Mouse (Mus musculus) forebrain, postnatal 0 days (tissue): Measurements from ENCODE around the gene Nek5. TPM values are rescaled to one million over a fixed set of nuclear protein-coding genes. Genes with fewer than 3 reads are reported as not detected.
A peak's percentile ranks its signal among the peaks of the same experiment; 100 is the strongest.

Source experiments
- ATAC-seq: fragments of 200-750 bp; cut with Nextera tagmentation; 2 replicates; pipeline ENCODE4 v1.8.0; 2017; ENCODE audit warnings: mild to moderate bottlenecking, moderate library complexity
- DNase-seq: peaks from one replicate; pipeline ENCODE4 v3.0.0-alpha.2; 2015
- H3K27ac ChIP-seq: fragments of 300-500 bp; sonication (generic); 2 replicates; pipeline ENCODE4 v1.5.1; 2014; ENCODE audit warnings: low read depth, mild to moderate bottlenecking, antibody characterized with exemption, low read length, moderate library complexity, mixed read lengths
- H3K27me3 ChIP-seq: fragments of 300-500 bp; sonication (generic); 2 replicates; pipeline ENCODE4 v1.6.1; 2014; ENCODE audit warnings: mild to moderate bottlenecking, low read length, mixed read lengths; ENCODE audit not compliant: insufficient read depth
- H3K36me3 ChIP-seq: fragments of 300-500 bp; sonication (generic); 2 replicates; pipeline ENCODE4 v1.6.1; 2014; ENCODE audit warnings: mild to moderate bottlenecking, moderate library complexity; ENCODE audit not compliant: insufficient read depth
- H3K4me1 ChIP-seq: fragments of 300-500 bp; sonication (generic); 2 replicates; pipeline ENCODE4 v1.6.1; 2014; ENCODE audit warnings: antibody characterized with exemption; ENCODE audit not compliant: insufficient read depth
- H3K4me2 ChIP-seq: fragments of 300-500 bp; sonication (generic); 2 replicates; pipeline ENCODE4 v1.6.1; 2014; ENCODE audit warnings: low read depth, mild to moderate bottlenecking, moderate library complexity
- H3K4me3 ChIP-seq: fragments of 300-500 bp; sonication (generic); 2 replicates; pipeline ENCODE4 v1.5.1; 2014; ENCODE audit warnings: low read depth, low read length, mixed read lengths
- H3K9ac ChIP-seq: fragments of 300-500 bp; sonication (generic); 2 replicates; pipeline ENCODE4 v1.6.1; 2014; ENCODE audit warnings: mild to moderate bottlenecking
- H3K9me3 ChIP-seq: fragments of 300-500 bp; sonication (generic); 2 replicates; pipeline ENCODE4 v1.6.1; 2016; ENCODE audit warnings: low read length
- CTCF ChIP-seq: sonication (generic); IDR thresholded peaks from 2 replicates; pipeline ENCODE4 v1.5.1; 2016; ENCODE audit warnings: antibody characterized with exemption, control low read depth, low read depth
- WGBS: fragments of 180-500 bp; shearing (Covaris S2); extraction: QIAGEN DNeasy Blood & Tissue Kit; methylation state at CpG from one replicate; pipeline ENCODE4 v1.1.7; 2014; 5-methylcytosine and 5-hydroxymethylcytosine counted together
- polyA plus RNA-seq: library from polyadenylated mRNA; unstranded; fragments of >200 nt; fragmentation: Nextera tagmentation; extraction: Ambion mirVana; gene quantifications from 2 replicates; pipeline ENCODE4 v1.2.1, GENCODE M21; 2015
- total RNA-seq: library from RNA; depleted of rRNA; stranded (reverse); fragments of >200 nt; gene quantifications from 2 replicates; pipeline ENCODE4 v1.2.3, GENCODE M21; 2014

Nek5 gene
- total and polyA plus RNA-seq, 2 experiments from 2014 or later = 1.2 to 3.5 TPM

DNA sequence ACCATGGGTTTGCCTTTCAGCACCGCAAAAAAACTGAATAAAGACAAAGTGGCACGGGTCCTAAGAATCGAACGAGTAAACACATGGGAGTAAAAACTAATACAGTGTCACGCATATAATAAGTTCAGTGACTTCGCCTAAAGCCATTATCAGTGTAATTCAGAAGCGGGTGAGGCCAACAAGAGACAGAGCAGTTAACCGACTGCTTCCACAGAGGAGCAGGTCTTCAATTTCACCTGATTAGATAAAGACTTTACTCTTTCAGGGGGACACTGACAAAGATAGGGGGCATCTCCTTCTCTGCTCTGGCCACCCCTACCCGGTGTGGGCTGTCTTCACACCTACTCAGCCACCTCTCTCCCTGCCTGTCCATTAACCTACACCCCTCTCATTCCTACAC, 66.5 kb downstream of the Nek5 start:
- 80% methylated on average over 9 of the region's 9 CpGs for WGBS
- Histone ChIP-seq H3K9me3 (no peaks in the 10 kb centered on the region), H3K4me1 (peaks cover 4% of the 10 kb centered on the region; the same call in 1 of the 2 replicates), H3K4me2 (no peak overlapping the region), H3K27ac (no peak overlapping the region), H3K36me3 (no peaks in the 10 kb centered on the region), H3K27me3 (peaks cover 12% of the 10 kb centered on the region), H3K9ac (no peak overlapping the region), H3K4me3 (no peak overlapping the region)
- ATAC-seq (no peak), DNase-seq (no peak)
- no peak for TF ChIP-seq CTCF

- H3K4me2 ChIP-seq = no peak overlapping the region
Observed at GRCm38 (mm10) chr8:22056850-22057249, 68.0 kb downstream of the Nek5 start.

DNA sequence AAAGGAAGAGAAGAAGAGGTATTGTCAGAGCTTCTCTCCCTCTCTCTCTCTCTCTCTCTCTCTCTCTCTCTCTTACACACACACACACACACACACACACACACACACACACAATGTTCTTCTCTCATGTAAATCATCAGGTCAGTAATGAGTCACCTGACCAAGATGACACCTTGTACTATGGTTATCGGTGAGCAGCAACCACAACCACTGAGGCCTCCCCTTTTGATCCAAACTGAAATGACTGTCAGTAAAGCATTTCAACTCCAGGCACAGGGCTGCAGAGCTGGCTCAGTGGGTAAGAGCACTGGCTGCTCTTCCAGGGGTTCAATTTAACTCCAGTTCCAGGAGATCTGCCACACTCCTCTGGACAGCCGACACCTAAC, 69.4 kb downstream of the Nek5 start:
- Histone ChIP-seq H3K4me2 (no peak overlapping the region), H3K4me1 (no peaks in the 10 kb centered on the region), H3K36me3 (no peaks in the 10 kb centered on the region), H3K9ac (no peak overlapping the region), H3K9me3 (no peaks in the 10 kb centered on the region), H3K4me3 (no peak overlapping the region), H3K27me3 (peaks cover 12% of the 10 kb centered on the region), H3K27ac (no peak overlapping the region)
- DNase-seq = no peak
- TF ChIP-seq CTCF = no peak
- no peak for ATAC-seq
- WGBS = 89% methylated on average over 2 of the region's 2 CpGs

More at GRCm38 (mm10) chr8:22056850-22057249, 68.0 kb downstream of the Nek5 start:
- H3K9ac ChIP-seq = no peak overlapping the region
- peaks cover 4% of the 10 kb centered on the region; the same call in 1 of the 2 replicates for H3K4me1 ChIP-seq
- 72% methylated on average over 3 of the region's 3 CpGs for whole genome bisulfite sequencing
- TF ChIP-seq CTCF = no peak
- H3K27me3 ChIP-seq = peaks cover 12% of the 10 kb centered on the region
- H3K27ac ChIP-seq = no peak overlapping the region
- no peak overlapping the region for H3K4me3 ChIP-seq
- ATAC-seq (no peak), DNase-seq (no peak)
- H3K36me3 ChIP-seq = no peaks in the 10 kb centered on the region
- no peaks in the 10 kb centered on the region for H3K9me3 ChIP-seq

GRCm38 (mm10) chr8:22054674-22055491, 70.0 kb downstream of the Nek5 start:
- no peak overlapping the region for H3K4me3 ChIP-seq
- 90% methylated on average over 12 of the region's 12 CpGs for WGBS
- TF ChIP-seq CTCF = no peak
- H3K4me1 ChIP-seq = no peaks in the 10 kb centered on the region
- H3K27me3 ChIP-seq = peaks cover 12% of the 10 kb centered on the region
- H3K9ac ChIP-seq = no peak overlapping the region
- H3K9me3 ChIP-seq = no peaks in the 10 kb centered on the region
- ATAC-seq (no peak), DNase-seq (no peak)
- H3K36me3 ChIP-seq = no peaks in the 10 kb centered on the region
- no peak overlapping the region for H3K4me2 ChIP-seq
- no peak overlapping the region for H3K27ac ChIP-seq

GRCm38 (mm10) chr8:22047699-22048464, 77.0 kb downstream of the Nek5 start:
- no peak overlapping the region for H3K4me2 ChIP-seq
- no peaks in the 10 kb centered on the region for H3K27me3 ChIP-seq
- H3K4me1 ChIP-seq = no peaks in the 10 kb centered on the region
- no peak overlapping the region for H3K9ac ChIP-seq
- TF ChIP-seq CTCF = peak; percentile 53
- no peaks in the 10 kb centered on the region for H3K9me3 ChIP-seq
- DNase-seq (peak; percentile 13), ATAC-seq (peak; percentile 61)
- no peaks in the 10 kb centered on the region for H3K36me3 ChIP-seq
- no peak overlapping the region for H3K27ac ChIP-seq
- H3K4me3 ChIP-seq = no peak overlapping the region
- 67% methylated on average over 2 of the region's 2 CpGs for WGBS

DNA sequence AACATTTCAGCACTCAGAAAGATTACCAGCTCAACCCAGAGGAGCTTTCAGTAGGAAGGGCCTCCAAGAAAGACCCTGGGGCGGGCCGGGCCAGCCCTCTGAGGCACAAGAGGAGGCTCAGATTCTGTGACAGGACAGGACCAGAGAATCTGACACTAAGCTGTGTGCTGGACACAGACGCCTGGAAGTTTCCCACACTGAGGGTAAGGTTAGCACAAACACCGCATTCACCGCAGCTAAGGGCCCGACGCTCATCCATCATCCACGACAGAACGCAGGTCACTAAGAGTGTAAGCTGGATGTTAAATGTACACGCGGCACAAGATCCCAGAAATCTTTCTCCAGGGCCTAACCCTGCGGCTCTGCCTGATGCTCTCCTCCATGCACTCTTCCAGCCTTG, 81.1 kb downstream of the Nek5 start:
- no peaks in the 10 kb centered on the region for H3K27me3 ChIP-seq
- H3K9ac ChIP-seq = no peak overlapping the region
- ATAC-seq (no peak), DNase-seq (no peak)
- no peak overlapping the region for H3K4me3 ChIP-seq
- no peak overlapping the region for H3K4me2 ChIP-seq
- no peaks in the 10 kb centered on the region for H3K9me3 ChIP-seq
- H3K27ac ChIP-seq = no peak overlapping the region
- no peaks in the 10 kb centered on the region for H3K4me1 ChIP-seq
- no peak for TF ChIP-seq CTCF
- 69% methylated on average over 12 of the region's 12 CpGs for WGBS
- H3K36me3 ChIP-seq = no peaks in the 10 kb centered on the region

- H3K9ac ChIP-seq = no peak overlapping the region
- H3K4me2 ChIP-seq = no peak overlapping the region
- no peak for DNase-seq
- no peak overlapping the region for H3K27ac ChIP-seq
- no peaks in the 10 kb centered on the region for H3K36me3 ChIP-seq
- no peaks in the 10 kb centered on the region for H3K4me1 ChIP-seq
- H3K9me3 ChIP-seq = no peaks in the 10 kb centered on the region
- WGBS = 79% methylated on average over 3 of the region's 3 CpGs
- H3K4me3 ChIP-seq = no peak overlapping the region
- no peak for TF ChIP-seq CTCF
- no peak for ATAC-seq
- H3K27me3 ChIP-seq = no peaks in the 10 kb centered on the region
Observed at GRCm38 (mm10) chr8:22042515-22042914, 82.3 kb downstream of the Nek5 start.
